Mouse (Mus musculus): ENCODE results near the gene Dhx32. TPM values are rescaled to one million over a fixed set of nuclear protein-coding genes. Genes with fewer than 3 reads are reported as not detected.

Gene Dhx32
- polyA plus RNA-seq, 1 experiment from 2014 or later = 72.3 TPM

DNA sequence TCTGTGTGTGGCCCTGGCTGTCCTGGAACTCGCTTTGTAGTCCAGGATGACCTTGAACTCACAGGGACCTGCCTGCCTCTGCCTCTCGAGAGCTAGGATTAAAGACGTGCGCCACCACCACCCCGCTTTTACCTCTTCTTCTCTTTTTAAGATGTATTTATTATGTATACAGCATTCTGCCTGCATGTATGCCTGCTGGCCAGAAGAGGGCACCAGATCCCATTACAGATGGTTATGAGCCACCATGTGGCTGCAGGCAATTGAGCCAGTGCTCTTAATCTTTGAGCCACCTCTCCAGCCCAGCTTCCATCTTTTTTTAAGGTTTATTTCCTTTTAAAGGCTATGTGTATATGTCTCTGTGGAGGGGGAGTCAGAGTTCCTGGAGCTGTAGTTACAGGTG lies 98.4 kb downstream of the Dhx32 start:
- DNase-seq (ENCODE audit: low spot score) (no peak), ATAC-seq (replicated peaks; ENCODE audit: low FRiP score, low TSS enrichment, low read depth) (no peak)
- H3K9me3 ChIP-seq (ENCODE audit: control insufficient read depth, low read length) = 0 out of 2 replicates have a peak, but pooled peaks cover 10% of the 10 kb centered on the region
- peaks cover 8% of the 10 kb centered on the region; the same call in 1 of the 2 replicates for H3K36me3 ChIP-seq (ENCODE audit: control insufficient read depth, insufficient read depth, low read length)
- H3K4me2 ChIP-seq (ENCODE audit: low read length) = no peak overlapping the region
- H3K9ac ChIP-seq (ENCODE audit: low read length) = no peak overlapping the region
- H3K27ac ChIP-seq (ENCODE audit: low read depth) = no peak overlapping the region
- no peak overlapping the region for H3K4me3 ChIP-seq (ENCODE audit: low read depth, low read length)
- 83% methylated on average over 5 of the region's 5 CpGs for WGBS
- H3K27me3 ChIP-seq (replicated peaks; ENCODE audit: control insufficient read depth, insufficient read depth, low read length) = no peaks in the 10 kb centered on the region
- H3K4me1 ChIP-seq (replicated peaks; ENCODE audit: control insufficient read depth, insufficient read depth, low read length) = no peaks in the 10 kb centered on the region

DNA sequence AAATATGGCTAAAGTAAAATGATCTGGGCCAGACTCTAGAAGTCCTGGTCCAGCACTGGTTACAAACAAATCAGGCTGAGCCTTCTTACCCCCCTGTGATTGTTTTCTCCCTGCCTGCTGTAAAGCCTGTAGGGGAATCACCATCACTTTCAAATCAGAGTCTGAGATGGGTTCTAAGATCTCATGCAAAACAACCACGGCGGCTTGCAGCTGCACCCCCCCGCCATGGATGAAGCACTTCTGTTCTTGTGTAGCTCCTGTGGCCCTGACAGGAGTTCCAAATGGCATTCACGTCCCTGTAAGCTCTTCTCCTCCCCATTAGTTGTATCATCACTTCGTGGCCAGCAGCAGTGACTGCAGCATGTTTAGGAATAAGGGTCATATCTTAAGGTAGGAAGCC lies 98.9 kb downstream of the Dhx32 start:
- H3K4me3 ChIP-seq (ENCODE audit: low read depth, low read length) = no peak overlapping the region
- H3K36me3 ChIP-seq (ENCODE audit: control insufficient read depth, insufficient read depth, low read length) = peaks cover 4% of the 10 kb centered on the region; the same call in 1 of the 2 replicates
- DNase-seq (ENCODE audit: low spot score) (no peak), ATAC-seq (replicated peaks; ENCODE audit: low FRiP score, low TSS enrichment, low read depth) (no peak)
- H3K27me3 ChIP-seq (replicated peaks; ENCODE audit: control insufficient read depth, insufficient read depth, low read length) = no peaks in the 10 kb centered on the region
- WGBS = 80% methylated on average over 5 of the region's 5 CpGs
- H3K9ac ChIP-seq (ENCODE audit: low read length) = no peak overlapping the region
- no peaks in the 10 kb centered on the region for H3K4me1 ChIP-seq (replicated peaks; ENCODE audit: control insufficient read depth, insufficient read depth, low read length)
- H3K9me3 ChIP-seq (ENCODE audit: control insufficient read depth, low read length) = 0 out of 2 replicates have a peak, but pooled peaks cover 7% of the 10 kb centered on the region
- no peak overlapping the region for H3K27ac ChIP-seq (ENCODE audit: low read depth)
- H3K4me2 ChIP-seq (ENCODE audit: low read length) = no peak overlapping the region

DNA sequence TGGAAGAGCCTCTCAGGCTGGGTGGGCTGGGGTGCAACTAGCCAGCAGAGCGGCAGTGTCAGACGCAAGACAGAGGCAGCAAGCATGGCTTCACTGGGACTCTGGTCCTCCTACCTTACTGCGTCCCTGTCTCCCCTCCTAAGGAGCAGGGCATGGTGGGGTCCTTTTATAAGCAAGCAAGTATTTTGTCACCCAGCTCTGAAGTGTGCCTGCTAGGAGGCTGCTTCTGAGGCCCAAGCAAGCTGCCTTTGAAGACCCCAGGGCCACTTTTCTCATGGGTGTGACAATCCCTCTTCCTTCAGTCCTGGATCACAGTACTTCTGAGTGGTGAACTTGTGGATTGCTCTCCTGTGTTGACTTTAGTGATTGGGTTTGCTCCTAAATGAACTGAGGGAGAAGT lies 102.6 kb downstream of the Dhx32 start, which contains the start of gene Mmp21:
Gene Mmp21, minus strand, starts transcription at position 101 of the 400 bp plus-strand sequence.
- Histone ChIP-seq H3K4me1 (replicated peaks; ENCODE audit: control insufficient read depth, insufficient read depth, low read length) (no peaks in the 10 kb centered on the region), H3K9ac (ENCODE audit: low read length) (no peak within 1 kb of the TSS), H3K27me3 (replicated peaks; ENCODE audit: control insufficient read depth, insufficient read depth, low read length) (no peaks in the 10 kb centered on the region), H3K27ac (ENCODE audit: low read depth) (no peak within 1 kb of the TSS), H3K4me2 (ENCODE audit: low read length) (no peak within 1 kb of the TSS), H3K36me3 (ENCODE audit: control insufficient read depth, insufficient read depth, low read length) (no peaks in the 10 kb centered on the region), H3K4me3 (ENCODE audit: low read depth, low read length) (no peak within 1 kb of the TSS), H3K9me3 (ENCODE audit: control insufficient read depth, low read length) (no peaks in the 10 kb centered on the region)
- no peak for ATAC-seq (replicated peaks; ENCODE audit: low FRiP score, low TSS enrichment, low read depth)
- no peak for DNase-seq (ENCODE audit: low spot score)
- 60% methylated on average over 3 of the region's 3 CpGs for WGBS

DNA sequence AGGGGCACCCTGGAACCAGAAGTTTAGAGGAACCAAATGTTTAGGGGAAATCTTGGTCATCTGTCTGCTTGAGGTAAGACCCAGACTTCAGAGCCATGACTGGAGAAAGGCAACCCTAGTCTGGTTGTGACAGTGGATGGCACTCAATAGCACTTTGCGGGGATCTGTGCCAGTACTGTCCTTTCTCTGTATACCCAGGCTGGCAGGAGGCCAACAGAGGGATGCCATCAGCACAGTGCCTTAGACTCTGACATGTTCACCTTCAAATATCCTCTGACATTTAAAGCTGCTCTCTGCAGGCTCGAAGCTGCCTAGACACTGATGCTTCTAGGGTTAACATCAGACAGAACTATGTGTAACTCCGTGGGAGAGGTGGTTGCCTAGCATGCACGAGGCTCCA lies 103.1 kb downstream of the Dhx32 start:
- DNase-seq (ENCODE audit: low spot score) = no peak
- Histone ChIP-seq H3K4me3 (ENCODE audit: low read depth, low read length) (no peak overlapping the region), H3K36me3 (ENCODE audit: control insufficient read depth, insufficient read depth, low read length) (no peaks in the 10 kb centered on the region), H3K27ac (ENCODE audit: low read depth) (no peak overlapping the region), H3K9ac (ENCODE audit: low read length) (no peak overlapping the region), H3K27me3 (replicated peaks; ENCODE audit: control insufficient read depth, insufficient read depth, low read length) (no peaks in the 10 kb centered on the region), H3K4me2 (ENCODE audit: low read length) (no peak overlapping the region), H3K4me1 (replicated peaks; ENCODE audit: control insufficient read depth, insufficient read depth, low read length) (no peaks in the 10 kb centered on the region), H3K9me3 (ENCODE audit: control insufficient read depth, low read length) (no peaks in the 10 kb centered on the region)
- ATAC-seq (replicated peaks; ENCODE audit: low FRiP score, low TSS enrichment, low read depth) = no peak
- 59% methylated on average over 4 of the region's 4 CpGs for WGBS

DNA sequence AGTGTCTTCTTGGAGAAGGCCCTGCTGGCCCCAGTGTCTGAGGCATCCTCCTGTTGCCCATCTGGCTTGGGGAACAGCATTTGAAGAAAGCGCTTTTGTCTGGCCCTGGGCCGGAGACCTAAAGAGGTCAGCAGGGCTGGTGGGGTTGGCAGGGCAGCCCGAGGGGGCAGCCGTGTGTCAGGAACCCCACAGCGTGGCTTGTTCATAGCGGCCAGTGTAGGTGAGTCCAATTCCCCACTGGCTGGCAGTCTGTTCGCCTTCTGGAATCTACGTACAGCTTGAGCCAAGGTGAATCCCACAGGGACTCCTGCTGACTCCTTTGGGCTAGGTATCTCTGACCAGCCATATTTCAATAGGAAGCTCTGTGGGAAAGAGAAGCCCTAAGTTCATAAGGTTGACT lies 103.8 kb downstream of the Dhx32 start:
- no peak for ATAC-seq (replicated peaks; ENCODE audit: low FRiP score, low TSS enrichment, low read depth)
- H3K27ac ChIP-seq (ENCODE audit: low read depth) = no peak overlapping the region
- no peak overlapping the region for H3K4me3 ChIP-seq (ENCODE audit: low read depth, low read length)
- no peak overlapping the region for H3K4me2 ChIP-seq (ENCODE audit: low read length)
- DNase-seq (ENCODE audit: low spot score) = no peak
- no peaks in the 10 kb centered on the region for H3K27me3 ChIP-seq (replicated peaks; ENCODE audit: control insufficient read depth, insufficient read depth, low read length)
- 0 out of 2 replicates have a peak, but pooled peaks cover 5% of the 10 kb centered on the region for H3K36me3 ChIP-seq (ENCODE audit: control insufficient read depth, insufficient read depth, low read length)
- WGBS = 94% methylated on average over 8 of the region's 8 CpGs
- no peak overlapping the region for H3K9ac ChIP-seq (ENCODE audit: low read length)
- no peaks in the 10 kb centered on the region for H3K4me1 ChIP-seq (replicated peaks; ENCODE audit: control insufficient read depth, insufficient read depth, low read length)
- no peaks in the 10 kb centered on the region for H3K9me3 ChIP-seq (ENCODE audit: control insufficient read depth, low read length)

DNA sequence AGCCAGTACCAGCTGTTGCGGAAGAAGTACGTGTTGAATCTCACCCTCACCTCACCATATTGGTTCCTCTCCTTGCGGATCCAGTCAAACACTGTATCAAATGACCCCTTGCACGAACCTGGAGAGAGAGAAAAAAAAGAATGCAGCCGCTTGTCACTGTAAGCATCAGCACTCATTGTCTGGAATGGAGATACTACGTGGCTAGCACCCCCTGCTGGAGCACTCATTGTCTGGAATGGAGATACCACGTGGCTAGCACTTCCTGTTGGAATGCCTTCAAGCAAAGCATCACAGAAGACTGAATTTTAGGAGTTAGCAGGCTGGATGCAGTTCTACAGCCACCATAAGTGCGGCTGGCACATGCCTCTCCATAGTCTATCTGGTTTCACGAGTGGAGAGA lies 106.5 kb downstream of the Dhx32 start:
- Histone ChIP-seq H3K36me3 (ENCODE audit: control insufficient read depth, insufficient read depth, low read length) (peaks cover 26% of the 10 kb centered on the region), H3K9me3 (ENCODE audit: control insufficient read depth, low read length) (no peaks in the 10 kb centered on the region), H3K4me1 (replicated peaks; ENCODE audit: control insufficient read depth, insufficient read depth, low read length) (no peaks in the 10 kb centered on the region), H3K27ac (ENCODE audit: low read depth) (no peak overlapping the region), H3K27me3 (replicated peaks; ENCODE audit: control insufficient read depth, insufficient read depth, low read length) (no peaks in the 10 kb centered on the region), H3K4me2 (ENCODE audit: low read length) (no peak overlapping the region), H3K4me3 (ENCODE audit: low read depth, low read length) (no peak overlapping the region), H3K9ac (ENCODE audit: low read length) (no peak overlapping the region)
- no peak for ATAC-seq (replicated peaks; ENCODE audit: low FRiP score, low TSS enrichment, low read depth)
- 74% methylated on average over 9 of the region's 9 CpGs for WGBS
- DNase-seq (ENCODE audit: low spot score) = no peak

Other genes starting within 250 kb of the Dhx32 start
- not detected in 2 replicates for gene Tex36, start 180.6 kb downstream of the Dhx32 start, polyA plus RNA-seq (2014; fragmentation: Nextera tagmentation; extraction: Ambion mirVana)
- 17.9 and 24.9 TPM in 2 replicates for gene Edrf1, start 145.2 kb downstream of the Dhx32 start, polyA plus RNA-seq (2014; fragmentation: Nextera tagmentation; extraction: Ambion mirVana)
- gene Mmp21, start 102.7 kb downstream of the Dhx32 start, polyA plus RNA-seq (2014; fragmentation: Nextera tagmentation; extraction: Ambion mirVana) = not detected in 2 replicates
- 157 and 171 TPM in 2 replicates for gene Bccip, start 73.4 kb downstream of the Dhx32 start, polyA plus RNA-seq (2014; fragmentation: Nextera tagmentation; extraction: Ambion mirVana)
- gene Uros, start 72.7 kb downstream of the Dhx32 start, polyA plus RNA-seq (2014; fragmentation: Nextera tagmentation; extraction: Ambion mirVana) = 29.8 and 30.2 TPM in 2 replicates
- 0.54 and 0.64 TPM in 2 replicates for gene Fank1, start 5.9 kb downstream of the Dhx32 start, polyA plus RNA-seq (2014; fragmentation: Nextera tagmentation; extraction: Ambion mirVana)